Mouse (Mus musculus): Measurements from ENCODE around the gene Sctr. TPM values are rescaled to one million over a fixed set of nuclear protein-coding genes. Genes with fewer than 3 reads are reported as not detected.

Sctr gene
- polyA plus RNA-seq, 1 experiment from 2014 or later: not detected

- 68% methylated on average over 5 of the region's 5 CpGs for WGBS
- no peak for DNase-seq (ENCODE audit: low spot score)
- H3K27ac ChIP-seq: no peak overlapping the region
- no peaks in the 10 kb centered on the region for H3K36me3 ChIP-seq
- H3K4me3 ChIP-seq: no peak overlapping the region
- H3K4me1 ChIP-seq: peaks cover 11% of the 10 kb centered on the region
- H3K9me3 ChIP-seq: no peaks in the 10 kb centered on the region
- no peaks in the 10 kb centered on the region for H3K27me3 ChIP-seq (ENCODE audit: insufficient read depth, poor library complexity, severe bottlenecking)
These were observed 54.0 kb downstream of the Sctr start for GRCm38 (mm10) chr1:120060687-120061086.

- DNase-seq (ENCODE audit: low spot score): no peak
- H3K27ac ChIP-seq: no peak overlapping the region
- H3K9me3 ChIP-seq: no peaks in the 10 kb centered on the region
- 90% methylated on average over 7 of the region's 7 CpGs for WGBS
- no peaks in the 10 kb centered on the region for H3K27me3 ChIP-seq (ENCODE audit: insufficient read depth, poor library complexity, severe bottlenecking)
- peaks cover 8% of the 10 kb centered on the region for H3K4me1 ChIP-seq
- 0 out of 2 replicates have a peak, but pooled peaks cover 1% of the 10 kb centered on the region for H3K36me3 ChIP-seq
- no peak overlapping the region for H3K4me3 ChIP-seq
These were observed 55.5 kb downstream of the Sctr start for GRCm38 (mm10) chr1:120062231-120062630.

- DNase-seq (ENCODE audit: low spot score): no peak
- 89% methylated on average over 11 of the region's 11 CpGs for WGBS
- no peaks in the 10 kb centered on the region for H3K9me3 ChIP-seq
- no peak overlapping the region for H3K4me3 ChIP-seq
- no peak overlapping the region for H3K27ac ChIP-seq
- 0 out of 2 replicates have a peak, but pooled peaks cover 10% of the 10 kb centered on the region for H3K36me3 ChIP-seq
- peaks cover 9% of the 10 kb centered on the region for H3K4me1 ChIP-seq
- no peaks in the 10 kb centered on the region for H3K27me3 ChIP-seq (ENCODE audit: insufficient read depth, poor library complexity, severe bottlenecking)
These were observed 57.5 kb downstream of the Sctr start for GRCm38 (mm10) chr1:120064036-120064682.

GRCm38 (mm10) chr1:120066159-120066558 is 59.5 kb downstream of the Sctr start:
- 84% methylated on average over 8 of the region's 8 CpGs for WGBS
- H3K4me1 ChIP-seq: peaks cover 21% of the 10 kb centered on the region
- no peak overlapping the region for H3K27ac ChIP-seq
- H3K36me3 ChIP-seq: 0 out of 2 replicates have a peak, but pooled peaks cover 10% of the 10 kb centered on the region
- peaks cover 1% of the 10 kb centered on the region; the same call in 1 of the 2 replicates for H3K27me3 ChIP-seq (ENCODE audit: insufficient read depth, poor library complexity, severe bottlenecking)
- no peaks in the 10 kb centered on the region for H3K9me3 ChIP-seq
- no peak for DNase-seq (ENCODE audit: low spot score)
- H3K4me3 ChIP-seq: no peak overlapping the region

- Histone ChIP-seq H3K4me1 (peaks cover 22% of the 10 kb centered on the region), H3K27ac (no peak overlapping the region), H3K36me3 (0 out of 2 replicates have a peak, but pooled peaks cover 10% of the 10 kb centered on the region), H3K9me3 (no peaks in the 10 kb centered on the region), H3K4me3 (no peak overlapping the region), H3K27me3 (ENCODE audit: insufficient read depth, poor library complexity, severe bottlenecking) (peaks cover 6% of the 10 kb centered on the region; the same call in 1 of the 2 replicates)
- 77% methylated on average over 3 of the region's 3 CpGs for WGBS
- no peak for DNase-seq (ENCODE audit: low spot score)
These were observed 59.9 kb downstream of the Sctr start for GRCm38 (mm10) chr1:120066625-120067024.

GRCm38 (mm10) chr1:120069120-120069519 is 62.4 kb downstream of the Sctr start:
- no peak overlapping the region for H3K4me3 ChIP-seq
- H3K27me3 ChIP-seq (ENCODE audit: insufficient read depth, poor library complexity, severe bottlenecking): peaks cover 18% of the 10 kb centered on the region
- DNase-seq (ENCODE audit: low spot score): no peak
- no peak overlapping the region for H3K27ac ChIP-seq
- 66% methylated on average over 5 of the region's 5 CpGs for WGBS
- peaks cover 39% of the 10 kb centered on the region for H3K4me1 ChIP-seq
- H3K9me3 ChIP-seq: no peaks in the 10 kb centered on the region
- H3K36me3 ChIP-seq: 0 out of 2 replicates have a peak, but pooled peaks cover 10% of the 10 kb centered on the region

- no peak overlapping the region for H3K4me3 ChIP-seq
- peaks cover 49% of the 10 kb centered on the region for H3K4me1 ChIP-seq
- DNase-seq (ENCODE audit: low spot score): no peak
- 52% methylated on average over 6 of the region's 6 CpGs for WGBS
- H3K27ac ChIP-seq: no peak overlapping the region
- H3K9me3 ChIP-seq: no peaks in the 10 kb centered on the region
- H3K27me3 ChIP-seq (ENCODE audit: insufficient read depth, poor library complexity, severe bottlenecking): peaks cover 23% of the 10 kb centered on the region
- 0 out of 2 replicates have a peak, but pooled peaks cover 10% of the 10 kb centered on the region for H3K36me3 ChIP-seq
These were observed 63.5 kb downstream of the Sctr start for GRCm38 (mm10) chr1:120070168-120070567.

- 86% methylated on average over 4 of the region's 4 CpGs for WGBS
These were observed 64.4 kb downstream of the Sctr start for GRCm38 (mm10) chr1:120071133-120071532.

GRCm38 (mm10) chr1:120072900-120073299 is 66.2 kb downstream of the Sctr start:
- Histone ChIP-seq H3K9me3 (no peaks in the 10 kb centered on the region), H3K36me3 (0 out of 2 replicates have a peak, but pooled peaks cover 2% of the 10 kb centered on the region)
- no peak for DNase-seq (ENCODE audit: low spot score)

More at GRCm38 (mm10) chr1:120071133-120071532, 64.4 kb downstream of the Sctr start:
- H3K9me3 ChIP-seq: no peaks in the 10 kb centered on the region
- H3K4me3 ChIP-seq: no peak overlapping the region
- H3K4me1 ChIP-seq: peaks cover 49% of the 10 kb centered on the region
- H3K27ac ChIP-seq: no peak overlapping the region
- DNase-seq (ENCODE audit: low spot score): no peak
- peaks cover 24% of the 10 kb centered on the region for H3K27me3 ChIP-seq (ENCODE audit: insufficient read depth, poor library complexity, severe bottlenecking)
- H3K36me3 ChIP-seq: 0 out of 2 replicates have a peak, but pooled peaks cover 10% of the 10 kb centered on the region

GRCm38 (mm10) chr1:120073519-120074306 is 67.0 kb downstream of the Sctr start, which contains the start of gene Tmem37:
TSS of gene Tmem37 (minus strand) at chr1:120074074.
- H3K36me3 ChIP-seq: no peaks in the 10 kb centered on the region
- peaks cover 24% of the 10 kb centered on the region for H3K27me3 ChIP-seq (ENCODE audit: insufficient read depth, poor library complexity, severe bottlenecking)
- peaks cover 55% of the 10 kb centered on the region for H3K4me1 ChIP-seq
- peak within 1 kb of the TSS; percentile 78 for H3K27ac ChIP-seq
- no peaks in the 10 kb centered on the region for H3K9me3 ChIP-seq
- H3K4me3 ChIP-seq: peak within 1 kb of the TSS; percentile 57
- WGBS: 2% methylated on average over 40 of the region's 40 CpGs
- peak; percentile 91 for DNase-seq (ENCODE audit: low spot score)

More at GRCm38 (mm10) chr1:120072900-120073299, 66.2 kb downstream of the Sctr start:
- H3K27ac ChIP-seq: peak overlapping the region; percentile 78; the same call in 1 of the 2 replicates
- WGBS: 6% methylated on average over 16 of the region's 16 CpGs
- peak overlapping the region; percentile 57 for H3K4me3 ChIP-seq
- H3K27me3 ChIP-seq (ENCODE audit: insufficient read depth, poor library complexity, severe bottlenecking): peaks cover 24% of the 10 kb centered on the region
- H3K4me1 ChIP-seq: peaks cover 53% of the 10 kb centered on the region

- no peak for DNase-seq (ENCODE audit: low spot score)
- peak overlapping the region; percentile 57 for H3K4me3 ChIP-seq
- H3K36me3 ChIP-seq: no peaks in the 10 kb centered on the region
- H3K27me3 ChIP-seq (ENCODE audit: insufficient read depth, poor library complexity, severe bottlenecking): peaks cover 24% of the 10 kb centered on the region
- no peaks in the 10 kb centered on the region for H3K9me3 ChIP-seq
- H3K27ac ChIP-seq: peak overlapping the region; percentile 78
- H3K4me1 ChIP-seq: peaks cover 49% of the 10 kb centered on the region
- WGBS: 19% methylated on average over 4 of the region's 4 CpGs
These were observed 67.6 kb downstream of the Sctr start for GRCm38 (mm10) chr1:120074307-120074702.

GRCm38 (mm10) chr1:120074931-120075330 is 68.2 kb downstream of the Sctr start:
- no peak overlapping the region for H3K4me3 ChIP-seq
- peaks cover 47% of the 10 kb centered on the region for H3K4me1 ChIP-seq
- H3K9me3 ChIP-seq: no peaks in the 10 kb centered on the region
- no peak for DNase-seq (ENCODE audit: low spot score)
- peaks cover 24% of the 10 kb centered on the region for H3K27me3 ChIP-seq (ENCODE audit: insufficient read depth, poor library complexity, severe bottlenecking)
- WGBS: 78% methylated on average over 4 of the region's 4 CpGs
- H3K36me3 ChIP-seq: no peaks in the 10 kb centered on the region
- H3K27ac ChIP-seq: peak overlapping the region; percentile 30

GRCm38 (mm10) chr1:120075507-120075906 is 68.8 kb downstream of the Sctr start:
- no peak overlapping the region for H3K4me3 ChIP-seq
- H3K27ac ChIP-seq: no peak overlapping the region
- 76% methylated on average over 5 of the region's 5 CpGs for WGBS
- peaks cover 44% of the 10 kb centered on the region for H3K4me1 ChIP-seq
- H3K9me3 ChIP-seq: no peaks in the 10 kb centered on the region
- no peak for DNase-seq (ENCODE audit: low spot score)
- H3K36me3 ChIP-seq: no peaks in the 10 kb centered on the region
- H3K27me3 ChIP-seq (ENCODE audit: insufficient read depth, poor library complexity, severe bottlenecking): peaks cover 24% of the 10 kb centered on the region

Data from heart, embryonic 10.5 days (tissue).